Mouse (Mus musculus): ENCODE results near the gene Deup1.
"Not testable (repeated sequence)": the region's sequence is repeated elsewhere in the genome, so short reads cannot be mapped to it uniquely, and the experiment has no call there.

Deup1 gene

DNA sequence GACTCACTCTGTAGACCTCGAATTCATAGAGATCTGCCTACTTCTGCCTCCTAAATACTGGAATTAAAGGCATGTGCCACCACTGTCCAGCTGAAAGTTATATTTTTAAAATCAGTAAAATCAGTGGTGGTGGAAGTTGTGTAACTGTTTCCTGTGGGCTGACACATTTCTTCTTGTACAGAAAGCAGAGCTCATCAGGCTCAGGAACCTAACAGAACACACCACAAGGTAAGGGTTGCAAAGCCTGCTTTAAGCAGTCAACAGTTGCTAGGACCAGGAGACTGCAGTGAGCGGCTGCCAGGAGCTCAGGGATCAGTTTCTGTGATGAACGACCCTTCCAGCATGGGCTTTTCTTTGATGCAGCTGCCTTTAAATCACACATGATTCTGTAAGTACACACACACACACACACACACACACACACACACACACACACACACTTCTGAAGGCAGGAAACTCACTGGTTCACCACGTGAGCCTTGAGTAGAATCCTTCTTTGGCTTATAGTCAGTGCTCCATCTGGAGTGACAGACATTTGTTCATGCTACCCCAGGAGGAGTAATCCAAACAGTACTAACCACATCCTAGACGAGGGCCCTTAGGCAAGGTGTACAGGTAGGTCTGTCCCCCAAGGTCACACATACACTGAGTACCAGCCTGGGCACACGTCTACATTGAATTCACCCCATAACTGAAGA, 40.4 kb downstream of the Deup1 start:
- DNase-seq: no peak

DNA sequence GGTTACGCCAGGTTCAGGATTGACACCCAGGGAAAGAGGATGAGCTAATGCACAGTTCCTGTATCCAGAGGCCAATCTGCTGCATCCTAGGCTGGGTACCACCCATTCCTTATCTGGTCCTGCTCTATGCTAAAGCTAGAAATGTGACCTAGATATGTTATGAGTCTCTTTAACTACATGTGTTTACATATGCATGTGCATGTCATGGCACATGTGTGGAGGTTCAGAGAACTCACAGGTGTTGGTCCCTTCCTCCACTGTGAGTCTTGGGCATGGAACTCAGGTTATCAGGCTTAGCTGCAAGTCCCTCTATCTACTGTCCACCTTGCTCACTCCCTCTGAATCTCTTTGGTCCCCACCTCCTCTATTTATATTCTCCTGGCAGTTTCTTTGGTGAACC, 41.8 kb downstream of the Deup1 start:
- no peak for DNase-seq

DNA sequence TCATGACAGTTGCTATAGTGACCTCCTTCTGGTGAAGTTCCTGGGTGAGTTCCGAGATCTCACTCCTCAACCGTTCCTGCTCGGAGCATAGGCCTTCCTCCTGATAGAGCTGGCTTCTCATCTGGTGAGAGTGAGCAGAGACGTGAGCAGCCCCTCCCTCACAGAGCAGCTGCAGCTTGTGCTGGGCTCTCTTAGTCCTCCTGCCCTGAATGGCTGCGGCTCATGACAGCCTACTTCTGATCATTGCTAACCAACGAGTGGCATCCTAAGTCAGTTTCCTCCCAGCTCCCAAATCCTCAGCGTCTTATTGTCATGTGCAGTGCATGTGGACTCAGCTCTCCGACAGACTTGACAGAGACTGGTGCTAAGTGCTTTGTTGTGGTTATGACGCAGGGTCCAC, 43.5 kb downstream of the Deup1 start:
- no peak for DNase-seq

DNA sequence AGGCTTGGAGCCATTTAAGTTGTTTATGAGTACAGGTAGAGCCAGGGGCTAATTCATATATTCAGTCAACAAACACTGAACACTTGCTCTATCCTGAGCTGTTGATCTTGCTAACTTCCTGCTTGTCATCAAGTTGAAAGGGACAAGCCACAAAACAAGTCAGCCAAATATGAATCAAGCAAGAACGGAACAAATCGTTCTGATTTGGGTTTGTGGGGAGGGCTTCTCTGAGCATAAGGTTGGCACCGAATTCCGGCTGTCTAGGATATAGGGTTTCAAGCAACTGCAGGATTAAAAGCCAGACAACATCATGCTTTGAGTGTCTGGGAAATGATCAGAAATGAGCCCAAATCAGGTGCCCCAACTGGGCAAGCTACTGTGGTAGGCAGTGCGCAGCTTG, 45.7 kb downstream of the Deup1 start:
- DNase-seq: no peak

DNA sequence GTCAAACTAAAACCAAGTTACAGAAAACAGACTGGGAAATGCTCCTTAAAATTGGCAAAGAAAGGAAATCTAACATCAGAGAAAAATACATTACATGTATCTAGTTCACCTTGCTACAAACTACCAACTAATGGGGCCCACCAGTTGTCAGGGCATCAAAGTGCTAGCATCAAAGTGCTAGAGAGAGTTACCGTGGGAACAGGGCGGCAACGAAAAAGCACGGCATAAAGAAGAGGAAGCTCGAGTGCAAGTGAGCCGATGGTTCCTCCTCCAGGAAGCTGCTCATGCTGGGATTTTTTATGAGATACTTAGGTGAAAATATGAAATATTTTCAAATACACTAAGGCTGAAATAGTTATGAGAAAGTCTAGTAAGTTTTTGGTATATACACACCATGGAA, 47.6 kb downstream of the Deup1 start:
- DNase-seq: no peak

DNA sequence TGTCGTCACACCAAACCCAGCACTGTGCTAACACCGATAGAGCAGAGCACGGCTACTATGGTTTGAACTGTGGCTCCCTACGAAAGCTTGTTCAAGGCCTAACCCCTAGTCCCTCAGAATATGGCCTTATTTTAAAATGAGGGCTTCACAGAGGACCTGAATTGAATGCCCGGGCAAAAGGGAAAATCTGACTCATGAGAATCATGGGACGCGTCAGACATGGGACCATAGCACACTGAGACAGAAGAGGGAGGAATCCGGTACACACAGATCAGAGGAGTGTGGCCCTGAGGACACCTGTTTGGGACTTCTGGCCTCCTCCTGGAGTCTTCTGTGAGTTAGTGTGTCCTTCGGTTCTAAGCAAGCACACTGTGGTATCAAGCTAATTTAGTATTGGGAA, 48.8 kb downstream of the Deup1 start:
- DNase-seq: no peak

DNA sequence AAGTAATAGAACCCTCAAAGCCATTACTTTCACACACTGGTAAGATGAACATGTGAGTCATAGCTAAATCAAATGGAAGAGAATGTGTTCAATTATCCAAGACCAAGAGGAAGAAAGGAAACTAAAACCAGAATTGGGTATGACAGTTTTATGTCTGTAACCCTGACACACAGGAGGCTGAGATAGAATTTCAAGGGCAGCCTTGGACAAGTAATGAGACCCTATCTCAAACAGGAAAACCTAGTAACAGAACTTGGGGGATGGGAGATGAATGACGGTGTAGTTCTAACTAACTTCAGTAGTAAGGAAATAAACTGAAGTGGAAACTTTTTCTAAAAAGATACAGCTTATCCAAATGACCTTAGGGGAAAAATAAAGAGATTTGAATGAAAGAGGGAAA, 49.3 kb downstream of the Deup1 start:
- no peak for DNase-seq

DNA sequence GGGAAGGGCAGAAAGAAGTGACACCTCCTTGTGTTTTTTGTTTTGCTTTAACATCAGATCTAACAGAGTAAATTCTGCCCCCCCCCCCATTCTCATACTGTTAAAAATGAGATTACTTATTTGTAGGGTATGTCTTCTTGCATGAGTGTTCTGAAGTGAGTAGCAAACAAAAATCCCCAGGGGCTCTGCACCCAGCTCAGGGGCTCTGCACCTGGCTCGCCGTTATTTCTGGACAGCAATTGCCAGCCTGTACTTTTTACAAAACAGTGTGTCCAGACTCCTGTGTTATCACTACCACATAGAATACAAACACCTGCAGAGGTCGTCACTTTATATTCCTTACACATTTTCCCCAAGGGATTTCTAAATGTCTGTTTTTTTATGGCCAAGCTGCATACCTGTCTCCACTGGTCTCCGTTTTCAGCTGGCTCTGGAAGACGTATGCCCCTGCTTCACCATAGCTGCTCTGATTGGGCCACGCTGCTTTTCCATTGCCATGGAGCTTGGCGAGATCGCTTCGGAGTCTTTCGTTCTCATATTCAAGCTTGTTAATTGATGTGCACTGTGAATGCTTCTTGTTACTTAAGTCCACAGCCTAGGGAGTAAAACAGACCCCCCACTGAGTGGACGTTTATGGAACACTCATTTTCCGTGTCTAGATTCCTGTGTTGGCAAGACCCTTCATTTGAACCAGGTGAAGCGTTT, 52.8 kb downstream of the Deup1 start:
- DNase-seq: no peak

DNA sequence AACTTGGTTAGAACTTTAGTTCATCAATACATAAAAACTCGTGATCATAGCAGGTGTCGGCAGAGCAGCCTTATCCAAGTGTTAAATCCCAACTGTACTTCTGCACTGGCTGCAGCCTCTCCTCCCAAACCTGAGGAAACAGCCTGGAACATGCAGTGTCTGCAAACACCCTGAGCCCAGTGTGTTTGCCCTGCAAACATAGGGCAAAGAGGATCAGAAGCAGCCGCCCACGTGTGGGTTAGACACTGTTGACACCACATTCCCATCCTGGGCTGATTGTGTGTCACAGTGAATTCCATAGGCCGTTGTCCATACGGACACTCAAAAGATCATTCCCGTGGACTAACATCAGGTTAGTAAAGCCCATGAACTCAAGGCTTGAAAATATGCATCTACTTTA, 65.4 kb downstream of the Deup1 start:
- no peak for DNase-seq

DNA sequence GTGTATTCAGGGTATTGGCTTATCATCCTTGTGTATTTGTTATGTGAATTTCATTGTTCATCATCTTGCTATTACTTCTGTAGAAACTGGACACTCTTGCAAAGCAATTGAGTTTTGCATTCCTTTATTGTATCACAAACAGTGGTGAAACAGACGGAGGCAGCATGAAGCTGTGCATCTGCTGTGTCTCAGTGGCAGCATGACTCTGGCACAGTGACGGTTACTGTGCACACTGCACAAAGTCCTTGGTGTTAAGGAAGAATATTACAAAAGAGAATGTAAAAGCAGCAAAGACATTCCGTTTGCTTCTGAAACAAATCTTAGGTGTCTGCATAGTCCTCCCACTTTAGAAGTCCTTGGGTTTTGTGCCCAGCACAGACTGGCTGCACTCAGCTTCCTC, 67.3 kb downstream of the Deup1 start:
- no peak for DNase-seq

DNA sequence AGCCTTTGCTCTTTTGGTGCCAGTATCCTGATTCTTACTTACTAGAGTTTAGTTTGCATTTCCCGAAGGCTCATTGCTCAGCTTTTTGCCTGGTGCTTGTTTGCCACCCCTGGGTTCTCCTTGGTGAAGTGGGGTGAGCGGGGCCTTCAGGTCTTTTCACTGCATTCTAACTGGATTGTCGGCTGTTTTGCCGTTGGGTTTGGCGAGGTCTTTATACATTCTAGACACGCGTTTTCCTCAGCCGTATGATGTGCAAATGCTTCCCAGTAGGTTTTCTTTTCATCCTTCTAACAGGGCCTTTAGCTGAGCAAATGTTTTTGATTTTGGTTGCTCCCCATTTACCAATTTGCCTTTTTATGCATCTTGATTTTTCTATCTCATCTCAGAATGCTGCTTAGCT, 74.4 kb downstream of the Deup1 start:
- no peak for DNase-seq

DNA sequence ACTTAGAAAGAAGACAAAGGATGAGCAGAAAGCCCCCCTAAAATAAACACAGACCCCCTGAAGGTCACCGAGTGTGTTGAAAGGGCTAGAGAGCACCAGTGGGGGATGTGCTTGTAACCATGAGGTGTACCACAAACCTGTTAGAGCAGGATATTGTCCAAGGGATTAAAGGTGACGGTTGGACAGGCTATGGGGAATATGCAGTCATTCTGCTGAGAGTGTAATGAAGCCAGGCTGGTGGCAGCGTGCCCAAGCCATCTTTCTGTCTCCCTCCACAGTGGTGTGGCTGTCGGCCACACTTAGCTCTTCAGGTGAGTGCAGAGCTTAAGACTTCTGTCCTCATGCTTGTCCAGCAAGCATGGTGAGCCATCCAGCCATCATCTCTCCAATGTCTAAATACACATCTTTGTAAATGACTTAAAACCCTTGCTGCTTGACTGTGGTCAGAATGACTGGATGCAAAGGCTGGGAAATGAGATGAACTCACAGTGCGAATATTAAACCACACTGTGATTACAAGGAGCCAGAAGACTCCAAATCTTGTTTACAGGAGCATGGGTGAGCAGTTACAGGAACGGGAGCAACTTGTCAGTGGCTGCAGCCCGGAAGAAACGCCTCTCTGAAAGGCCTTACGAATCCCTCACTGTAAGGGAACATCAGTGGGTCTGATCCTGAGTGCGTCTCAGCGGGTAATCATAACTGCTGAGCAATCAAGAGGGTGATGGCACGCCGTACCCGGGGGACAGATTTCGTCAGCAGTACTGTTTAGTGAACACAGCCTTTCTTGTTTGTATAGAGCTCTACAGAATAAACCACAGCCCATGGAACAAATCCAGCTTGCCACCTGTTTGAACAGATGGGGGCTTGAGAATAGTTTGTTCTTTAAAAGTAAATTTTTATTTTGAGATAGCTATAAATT, 75.5 kb downstream of the Deup1 start:
- no peak for DNase-seq

DNA sequence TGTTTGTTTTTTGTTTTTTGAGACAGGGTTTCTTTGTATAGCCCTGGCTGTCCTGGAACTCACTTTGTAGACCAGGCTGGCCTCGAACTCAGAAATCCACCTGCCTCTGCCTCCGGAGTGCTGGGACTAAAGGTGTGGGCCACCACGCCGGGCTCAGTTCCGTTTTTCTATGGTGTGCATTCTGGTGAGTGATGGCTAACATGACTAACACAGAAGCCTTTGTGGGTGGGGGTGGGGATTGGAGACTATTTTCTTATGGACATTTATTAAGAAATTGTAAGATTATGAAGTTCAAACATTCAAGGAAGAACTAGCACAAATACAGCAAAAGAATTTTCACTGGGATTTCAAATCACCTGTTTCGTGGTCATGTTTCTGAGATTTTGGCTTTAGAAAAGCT, 76.7 kb downstream of the Deup1 start:
- not testable (repeated sequence) for DNase-seq

DNA sequence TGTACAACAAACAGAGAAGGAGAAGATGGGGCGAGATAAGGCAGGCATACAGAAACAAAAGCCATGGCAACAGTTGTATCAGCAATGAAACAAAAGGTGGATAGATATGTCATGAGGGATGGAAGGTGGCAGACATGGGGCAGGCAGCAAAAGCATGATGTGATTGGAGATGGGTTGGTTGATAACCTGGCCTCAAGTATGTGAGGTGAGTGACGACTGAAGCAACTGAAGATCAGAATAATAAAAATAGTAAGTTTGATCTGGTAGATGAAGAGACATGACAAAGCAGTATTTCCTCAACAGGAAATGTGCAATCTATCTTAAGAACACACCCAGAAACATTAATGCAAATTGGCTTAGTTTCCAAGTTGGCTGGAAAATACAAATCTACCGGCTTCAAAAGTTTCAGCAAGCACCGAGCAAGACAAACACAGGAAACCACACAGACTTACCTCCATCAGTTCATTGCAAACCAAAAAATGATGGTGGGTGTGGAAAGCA, 77.2 kb downstream of the Deup1 start:
- DNase-seq: no peak

DNA sequence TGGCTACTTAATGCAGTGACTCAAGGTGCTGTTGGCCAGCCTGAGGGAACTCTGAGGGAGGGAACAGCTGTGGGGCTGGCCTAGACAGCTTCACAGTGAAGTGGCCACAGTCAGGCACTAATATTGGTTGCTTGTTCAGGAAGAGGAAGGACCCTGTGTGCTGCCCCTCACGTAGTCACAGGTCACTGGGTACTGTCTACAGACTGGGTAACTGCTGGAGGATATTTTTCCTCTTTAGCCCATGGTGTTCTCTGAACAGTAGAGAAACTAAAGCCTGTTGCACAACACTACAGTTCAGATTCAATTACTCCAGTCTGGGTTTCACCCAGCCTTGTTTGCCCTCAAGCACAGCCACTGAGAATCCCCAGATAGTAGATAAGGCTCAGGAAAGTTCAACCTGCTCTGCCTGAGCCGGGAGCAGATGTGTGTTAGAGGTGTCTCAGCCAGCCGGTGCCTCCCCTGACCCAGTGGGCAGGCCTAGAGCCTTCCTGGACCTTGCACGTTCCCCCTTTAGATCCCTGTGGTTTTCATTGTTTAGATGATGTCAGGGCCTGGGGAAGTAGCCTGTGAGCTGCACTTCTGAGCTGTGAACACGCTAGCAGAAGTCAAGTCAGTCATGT, 85.9 kb downstream of the Deup1 start:
- no peak for DNase-seq

DNA sequence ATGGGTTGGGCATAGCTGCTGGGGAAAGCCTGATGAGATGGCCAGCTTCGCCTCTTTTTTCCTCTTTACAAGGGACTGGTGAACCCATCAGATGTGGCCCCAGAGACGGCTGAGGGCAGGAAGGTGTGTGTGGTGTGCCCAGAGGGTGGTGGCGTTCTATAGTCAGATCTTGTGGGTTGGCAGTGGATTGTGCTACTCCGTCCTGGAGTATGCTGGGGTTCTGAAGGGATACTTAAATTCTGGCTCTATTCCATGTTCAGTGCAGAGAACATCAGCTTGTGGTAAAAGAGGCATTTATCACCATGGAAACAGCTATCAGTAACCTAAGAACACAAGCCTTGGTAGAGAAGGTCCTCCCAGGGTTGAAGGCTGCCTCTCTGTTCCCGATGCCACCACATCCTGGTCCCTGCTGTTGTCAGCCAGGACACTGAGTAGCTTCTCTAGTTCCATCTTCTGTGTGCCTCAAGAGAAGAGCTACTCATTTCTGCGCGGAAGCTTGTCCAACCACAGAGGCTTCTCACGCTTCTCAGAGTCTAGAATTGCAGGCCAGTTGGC, 88.7 kb downstream of the Deup1 start:
- DNase-seq: no peak

DNA sequence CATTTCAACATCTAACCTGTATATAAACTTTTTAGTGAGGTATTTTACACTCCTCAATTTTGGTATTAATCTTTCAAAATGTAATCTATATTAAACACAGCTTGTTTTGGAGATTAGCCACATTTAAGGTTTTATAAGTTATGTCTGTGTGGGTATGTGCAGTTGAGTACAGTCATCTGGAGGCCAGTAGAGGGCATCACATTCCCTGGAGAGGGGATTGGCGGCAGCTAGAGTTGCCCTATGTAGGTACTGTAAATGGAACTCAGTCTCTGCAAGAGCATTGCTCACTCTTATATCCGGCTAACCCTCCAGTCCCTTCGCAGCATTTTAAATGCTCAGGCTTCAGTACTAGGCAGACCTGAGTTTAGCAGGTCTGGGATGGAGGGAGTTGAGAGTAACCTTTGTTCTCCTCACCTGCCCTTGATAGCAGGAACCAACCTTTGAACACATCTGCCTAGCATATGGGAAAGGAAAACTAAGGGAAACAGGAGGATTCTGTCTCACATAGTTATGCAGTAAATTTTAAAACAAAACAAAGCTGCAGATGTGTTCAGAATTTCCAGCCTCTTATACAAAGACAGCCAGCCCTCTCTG, 90.2 kb downstream of the Deup1 start:
- DNase-seq: no peak

DNA sequence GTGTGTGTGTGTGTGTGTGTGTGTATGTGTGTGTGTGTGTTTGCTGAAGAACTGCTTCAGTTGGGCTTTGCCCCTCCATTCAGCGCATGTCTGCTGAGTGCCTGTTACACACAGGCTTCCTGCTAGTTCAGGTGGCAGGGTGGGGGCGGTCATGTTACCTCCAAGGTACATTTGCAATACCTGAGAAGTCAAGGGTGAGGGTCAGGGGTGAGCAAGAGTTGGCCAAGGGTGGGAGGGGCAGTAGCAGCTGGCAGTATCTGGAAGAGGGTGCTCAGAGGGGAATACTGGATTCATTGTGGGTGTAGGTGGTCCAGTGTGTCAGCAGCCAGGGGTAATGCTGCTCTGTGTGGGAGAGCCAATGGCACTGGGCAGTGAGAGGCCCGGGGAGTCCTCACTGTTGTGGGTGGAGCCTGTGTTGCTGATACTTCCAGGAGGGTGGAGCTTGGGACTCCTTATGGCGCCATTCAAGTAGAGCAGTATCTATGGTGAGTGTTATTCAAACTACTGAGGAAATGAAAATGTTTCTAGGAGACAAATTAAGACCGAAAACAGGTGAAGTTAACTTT, 90.8 kb downstream of the Deup1 start:
- DNase-seq: no peak

DNA sequence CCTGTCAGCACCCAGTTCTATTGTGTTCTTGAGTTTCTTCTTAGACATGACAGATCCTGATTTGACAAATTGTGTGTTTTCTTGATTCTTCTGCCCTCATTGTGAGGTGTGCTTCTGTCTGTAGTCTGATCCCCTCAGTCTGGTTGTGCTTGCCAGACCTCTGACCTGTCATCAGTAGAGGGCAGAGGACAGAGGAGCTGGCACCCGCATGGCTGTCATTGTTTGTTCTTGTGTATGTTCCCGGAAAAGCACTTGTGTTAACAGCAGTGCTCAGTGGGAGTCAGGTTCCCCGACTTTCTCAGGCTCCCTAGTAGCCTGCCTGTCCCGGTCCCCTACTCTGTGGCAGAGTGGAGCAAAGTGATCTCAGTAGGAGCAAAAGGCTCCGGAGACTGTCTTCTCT, 92.3 kb downstream of the Deup1 start:
- no peak for DNase-seq

DNA sequence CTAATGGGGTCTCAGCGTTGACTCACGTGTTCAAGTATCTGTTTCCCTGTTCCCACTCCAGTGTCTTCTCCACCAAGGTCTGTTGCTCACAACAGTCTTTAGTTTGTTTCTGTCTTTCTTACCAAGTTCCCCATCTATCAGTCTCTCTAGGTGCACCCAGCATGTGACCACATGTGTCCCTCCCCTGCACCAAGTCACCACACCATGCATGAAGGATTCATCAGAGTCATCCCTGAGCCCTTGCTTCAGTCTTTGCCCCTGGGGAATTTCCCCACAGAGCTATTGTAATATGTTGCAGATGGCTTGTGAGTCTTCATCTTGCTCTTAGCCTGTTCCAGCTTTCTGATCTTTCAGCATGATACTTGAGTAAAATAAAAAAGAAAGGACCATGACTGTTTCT, 93.6 kb downstream of the Deup1 start:
- no peak for DNase-seq

DNA sequence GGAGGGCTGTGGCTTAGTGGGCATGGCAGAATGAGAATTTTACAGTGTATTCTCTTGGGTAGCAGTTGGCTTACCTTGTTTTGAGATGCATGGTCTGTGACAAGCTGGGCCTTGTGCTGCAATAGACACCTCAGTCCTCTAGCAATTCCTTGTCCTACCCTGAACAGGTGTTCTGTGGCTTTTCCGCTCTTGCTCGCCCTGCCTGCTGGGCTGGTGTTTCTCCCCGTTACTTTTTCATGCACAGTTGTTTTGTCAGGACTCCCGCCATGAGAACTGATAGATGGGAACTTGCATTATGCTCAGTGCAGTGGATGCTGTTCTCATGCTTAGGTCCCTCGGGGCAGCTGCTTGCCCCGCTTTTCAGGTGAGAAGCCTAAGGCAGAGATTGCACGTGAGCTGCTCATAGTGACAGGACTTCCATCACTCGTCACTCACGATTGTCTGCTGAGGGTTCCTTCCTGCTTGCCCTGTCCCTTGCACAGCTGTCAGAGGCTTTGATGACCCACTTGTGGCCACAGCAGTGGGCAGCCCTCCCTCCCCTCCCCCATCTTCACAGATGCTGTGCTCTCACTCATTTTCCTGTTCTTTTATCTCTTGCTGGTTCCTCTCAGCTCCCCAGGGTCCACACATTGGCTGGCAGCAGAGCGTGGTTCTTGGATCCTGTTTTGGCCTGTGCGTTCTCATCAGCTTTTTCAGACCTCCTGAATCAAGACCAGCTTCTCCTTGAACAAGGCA, 94.2 kb downstream of the Deup1 start:
- no peak for DNase-seq

Data from right cerebral cortex, adult 18-20 months (tissue).